Mouse (Mus musculus) erythroid progenitor cell, adult 5-6 weeks (primary cell): ENCODE data around the gene Fam24b. TPM values are rescaled to one million over a fixed set of nuclear protein-coding genes. Genes with fewer than 3 reads are reported as not detected.

Source experiments
- ATAC-seq: replicated peaks from 2 replicates; pipeline ENCODE4 v1.8.0; 2016; ENCODE audit warnings: moderate number of reproducible peaks, mild to moderate bottlenecking, moderate TSS enrichment, inconsistent platforms; ENCODE audit not compliant: poor library complexity, low FRiP score, severe bottlenecking
- total RNA-seq, 2 experiments: library from RNA; stranded (forward) in 1 of 2; stranded (reverse) in 1 of 2; fragments of 150-400 nt in 1 of 2; fragments of 186-747, 209-891 nt in 1 of 2; gene quantifications; 2 replicates each; pipeline versions ENCODE4 v1.2.3 to v1.2.4; 2015 to 2017; ENCODE audit warnings: low replicate concordance in 2 of 2

Fam24b gene
- total RNA-seq (2015; ENCODE audit: low replicate concordance) (not detected in 2 replicates), total RNA-seq (2017; ENCODE audit: low replicate concordance) (not detected in 2 replicates)

GRCm38 (mm10) chr7:131329416-131329815, at the start of gene Fam24b:
Gene Fam24b, minus strand, starts transcription at chr7:131329516.
- ATAC-seq = no peak

- ATAC-seq = no peak
Measured at GRCm38 (mm10) chr7:131371880-131372651, 42.8 kb upstream of the Fam24b start.

GRCm38 (mm10) chr7:131371470-131371860, 42.1 kb upstream of the Fam24b start:
- ATAC-seq = no peak

GRCm38 (mm10) chr7:131370648-131371469, 41.5 kb upstream of the Fam24b start, which contains the start of gene Pstk:
Gene Pstk, plus strand, starts transcription at chr7:131371141.
- ATAC-seq = peak; percentile 98

GRCm38 (mm10) chr7:131364131-131364530, 34.8 kb upstream of the Fam24b start:
- no peak for ATAC-seq

- peak; percentile 92 for ATAC-seq
Measured at GRCm38 (mm10) chr7:131362615-131363300, 33.4 kb upstream of the Fam24b start, which contains the start of gene 2310057M21Rik. Gene 2310057M21Rik, minus strand, starts transcription at chr7:131362759.

DNA sequence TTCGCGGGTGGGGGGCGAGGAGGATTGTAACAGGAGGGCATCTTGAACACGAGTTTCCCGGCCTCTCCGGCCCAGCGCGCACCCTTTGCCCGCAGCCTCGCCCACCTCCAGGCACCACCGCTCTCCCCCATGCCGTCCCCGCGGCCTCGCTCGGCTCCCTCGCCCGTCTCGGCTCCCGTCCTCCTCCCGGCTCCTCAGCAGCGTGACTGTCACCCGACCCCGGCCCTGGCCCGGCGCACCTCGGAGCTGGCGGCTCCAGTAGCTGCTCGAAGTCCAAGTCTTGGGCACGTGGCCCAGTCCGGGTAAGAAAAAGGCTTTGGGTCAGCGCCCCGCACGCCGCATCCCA, 32.9 kb upstream of the Fam24b start:
- peak; percentile 55 for ATAC-seq

GRCm38 (mm10) chr7:131356105-131356504, 26.8 kb upstream of the Fam24b start:
- ATAC-seq = no peak

- ATAC-seq = no peak
Measured at GRCm38 (mm10) chr7:131345856-131346541, 16.7 kb upstream of the Fam24b start.

DNA sequence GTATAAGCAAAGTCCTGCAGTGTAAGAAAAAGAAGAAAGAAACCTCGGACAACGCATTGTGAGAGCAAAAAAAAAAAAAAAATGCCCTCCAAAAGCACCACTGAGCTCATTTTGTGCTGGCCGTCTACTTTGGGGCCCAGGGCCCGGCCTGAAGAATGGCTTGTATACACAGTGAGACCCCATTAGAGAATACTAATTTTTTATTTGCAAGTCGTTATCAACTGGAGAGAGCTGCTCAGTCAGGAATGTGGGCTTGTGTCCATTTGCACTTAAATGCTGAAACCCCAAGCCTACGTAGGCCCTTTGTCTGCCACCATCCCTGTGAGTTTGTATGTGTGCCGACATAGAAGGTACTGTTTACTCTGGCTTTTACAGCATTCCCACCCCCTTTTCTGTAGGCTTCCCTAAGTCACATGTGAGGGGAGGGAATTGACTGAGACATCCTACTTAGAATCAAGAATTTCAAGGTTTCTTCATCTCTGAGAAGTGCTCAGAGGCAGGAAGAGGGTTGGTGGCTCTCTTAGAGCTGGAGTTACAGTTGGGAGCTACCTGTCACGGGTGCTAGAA, 8.3 kb upstream of the Fam24b start:
- no peak for ATAC-seq

DNA sequence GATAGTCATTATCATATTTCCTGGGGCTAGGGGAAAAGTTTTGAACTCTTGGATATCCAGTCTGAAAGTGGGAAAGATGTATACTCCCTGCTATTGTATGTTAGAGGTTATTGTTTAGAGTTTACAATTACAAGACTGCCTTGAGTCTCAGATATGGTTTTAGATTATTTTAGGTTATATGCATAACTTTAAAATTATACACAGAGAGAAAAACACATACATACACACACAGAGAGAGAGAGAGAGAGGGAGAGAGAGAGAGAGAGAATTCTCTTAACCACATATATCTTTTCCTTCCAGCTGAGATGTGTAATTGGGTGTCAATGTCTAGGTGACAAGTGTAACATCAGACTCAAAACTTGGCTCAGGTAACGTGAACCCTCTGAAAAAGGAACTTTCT, 4.2 kb upstream of the Fam24b start, which contains the start of gene Fam24a:
Gene Fam24a, plus strand, starts transcription at position 301 of the 400 bp plus-strand sequence.
- ATAC-seq = no peak

GRCm38 (mm10) chr7:131331688-131332087, 2.4 kb upstream of the Fam24b start:
- ATAC-seq = no peak

DNA sequence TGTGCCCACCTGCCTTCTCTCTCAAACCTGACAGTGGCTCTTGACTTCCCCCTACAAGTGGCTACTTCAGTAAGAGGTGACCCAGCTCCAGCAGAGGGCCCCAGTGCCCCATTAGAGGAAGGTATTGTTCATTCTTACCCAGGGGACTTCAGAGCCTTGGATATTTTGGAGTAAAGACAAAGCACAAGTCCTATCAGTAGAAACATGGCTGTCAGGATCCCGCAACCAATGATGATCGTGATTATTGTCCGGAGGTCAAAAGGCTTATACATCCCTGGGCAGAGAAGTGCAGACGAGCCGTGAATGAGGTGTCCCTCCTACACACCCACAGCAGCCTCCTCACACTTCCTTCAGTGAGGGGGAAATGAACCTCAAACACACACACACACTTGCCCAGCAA, 2.3 kb downstream of the Fam24b start:
- ATAC-seq = no peak

DNA sequence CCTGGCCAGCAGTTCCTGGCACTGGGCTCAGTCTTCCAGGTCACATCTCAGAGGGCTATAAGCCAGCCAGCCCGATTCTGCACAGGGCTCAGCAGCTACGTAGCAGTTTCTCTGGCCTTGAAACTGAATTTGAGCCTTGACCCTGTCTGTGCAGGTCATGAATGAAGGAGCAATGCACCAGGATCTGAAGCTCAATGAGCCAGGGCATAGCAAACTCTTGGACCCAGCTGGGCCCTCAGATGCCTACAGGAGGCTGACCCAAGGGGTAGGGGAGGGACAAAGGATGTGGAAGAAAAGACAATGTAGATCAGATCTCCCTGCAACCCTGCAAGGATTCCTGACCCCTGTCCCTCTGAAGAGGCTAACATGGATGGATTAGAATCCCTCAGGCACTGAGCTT, 7.1 kb downstream of the Fam24b start, which contains the start of gene Cuzd1:
Gene Cuzd1, minus strand, starts transcription at position 101 of the 400 bp plus-strand sequence.
- no peak for ATAC-seq

DNA sequence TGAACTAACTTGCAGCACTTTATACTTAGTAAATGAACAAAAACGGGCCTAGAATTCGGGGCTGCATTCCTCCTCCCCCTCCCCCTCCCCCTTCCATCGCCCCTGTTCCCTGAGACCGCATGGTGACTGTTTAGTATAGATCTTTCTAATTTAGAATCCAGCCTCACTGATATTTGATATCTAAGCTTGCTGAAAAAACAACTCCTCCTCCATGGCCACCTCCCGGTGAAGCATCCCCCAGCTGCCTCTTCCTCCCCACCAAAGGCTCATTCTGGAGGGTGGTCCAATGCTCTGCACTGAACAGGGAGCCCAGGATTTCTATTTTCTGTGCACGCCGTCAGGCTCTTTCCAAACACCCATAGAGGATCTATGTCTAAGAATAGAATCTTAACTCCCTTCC, 11.0 kb downstream of the Fam24b start:
- ATAC-seq = no peak

- ATAC-seq = no peak
Measured at GRCm38 (mm10) chr7:131317587-131317986, 11.7 kb downstream of the Fam24b start.

- ATAC-seq = no peak
Measured at GRCm38 (mm10) chr7:131314493-131314892, 14.8 kb downstream of the Fam24b start.

DNA sequence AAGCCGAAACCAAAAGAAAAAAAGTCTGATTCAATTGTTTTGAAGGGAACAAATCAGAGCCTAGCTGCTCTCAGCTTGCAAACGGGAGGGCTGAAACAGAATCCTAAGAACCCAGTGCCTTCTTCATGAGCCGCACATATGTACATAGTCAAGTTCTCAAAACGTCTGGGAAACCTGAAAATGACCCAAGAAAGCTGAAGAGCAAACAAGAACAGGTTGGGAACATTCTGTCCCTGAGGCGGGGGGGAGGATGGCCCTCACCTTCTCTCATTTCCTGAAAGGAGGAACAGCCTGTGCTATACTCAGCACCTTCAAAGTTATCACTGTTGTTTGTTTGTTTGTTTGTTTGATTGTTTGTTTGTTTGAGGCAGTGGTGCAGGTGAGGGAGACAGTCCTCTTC, 22.6 kb downstream of the Fam24b start:
- ATAC-seq = no peak

DNA sequence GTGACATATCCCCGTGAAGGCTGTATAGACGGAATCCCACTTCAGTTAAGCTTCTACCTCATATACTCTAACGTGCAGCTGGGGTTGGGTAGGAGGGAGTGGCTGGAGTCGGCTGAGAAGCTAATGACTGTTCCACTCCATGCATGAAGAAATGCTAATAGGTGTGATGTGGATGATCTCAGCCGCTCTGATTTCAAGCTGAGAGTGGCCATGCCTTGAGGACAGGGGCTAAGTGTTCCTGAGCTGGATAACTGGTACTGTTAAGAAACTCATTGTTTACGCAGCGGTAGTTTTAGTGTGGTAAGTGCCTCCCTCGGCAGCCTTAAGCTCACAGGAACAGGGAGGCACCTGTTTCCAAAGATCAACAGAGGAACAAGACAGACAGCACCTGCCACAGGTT, 26.0 kb downstream of the Fam24b start:
- no peak for ATAC-seq
